Mouse (Mus musculus): ENCODE results near the gene Gnaz.

Gnaz gene

DNA sequence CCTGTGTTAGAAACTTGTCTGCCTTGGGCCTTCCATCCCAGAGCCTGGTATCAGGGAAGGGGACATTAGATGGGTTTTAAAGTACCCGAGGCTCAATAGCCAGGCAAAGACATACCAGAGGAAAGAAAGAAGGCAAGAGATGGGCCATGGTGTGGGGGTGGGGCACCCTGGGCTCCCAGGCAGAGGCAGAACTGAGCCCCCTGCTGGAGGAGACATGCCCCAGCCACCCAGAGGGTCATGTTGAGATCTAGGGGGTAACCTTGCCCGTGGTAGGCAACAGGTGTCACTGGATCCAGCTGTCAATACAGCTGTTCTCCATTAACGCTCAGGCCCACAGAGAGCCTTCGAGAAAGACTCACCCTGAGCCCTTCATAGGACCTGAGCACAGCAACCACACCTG, 22.8 kb downstream of the Gnaz start:
- no peak for TF ChIP-seq GATA4 (IDR thresholded peaks at IDR 0.05; ENCODE audit: insufficient replicate concordance, low read length)

DNA sequence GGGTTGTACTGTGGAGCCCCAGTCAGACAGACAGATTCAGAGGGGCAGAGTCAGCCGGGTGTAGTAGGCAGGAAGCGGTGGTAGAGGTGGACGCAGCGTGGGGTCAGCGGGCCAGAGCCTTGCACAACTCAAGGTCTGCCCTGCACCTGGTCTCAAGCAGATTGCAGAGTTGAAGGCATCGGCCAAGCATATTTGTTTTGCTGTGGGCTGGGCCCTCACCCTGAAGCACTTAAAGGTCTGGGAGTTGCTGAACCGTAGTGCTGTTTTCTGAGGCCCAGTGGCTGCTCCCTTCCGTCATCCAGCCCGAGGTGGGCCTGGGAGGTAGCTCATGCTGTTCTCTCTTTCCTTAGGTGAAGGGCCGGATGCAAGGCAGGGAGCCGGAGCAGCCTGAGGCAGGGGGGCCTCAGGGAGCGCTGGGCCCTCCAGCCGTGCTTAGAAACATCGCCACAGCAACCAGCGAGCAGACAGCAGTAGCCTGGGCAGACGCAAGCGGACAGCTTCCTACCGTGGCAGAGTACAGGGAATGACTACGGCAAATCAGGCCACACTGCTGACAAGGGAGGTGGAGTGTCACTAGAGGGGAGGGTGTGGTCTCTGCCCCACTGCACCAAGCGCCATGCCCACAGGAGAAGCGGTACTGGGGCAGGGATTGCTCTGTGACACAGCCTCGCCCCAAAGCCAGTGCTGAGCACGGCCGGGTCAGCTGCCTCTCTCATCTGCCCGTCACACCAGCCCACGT, 23.8 kb downstream of the Gnaz start:
- no peak for TF ChIP-seq GATA4 (IDR thresholded peaks at IDR 0.05; ENCODE audit: insufficient replicate concordance, low read length)

DNA sequence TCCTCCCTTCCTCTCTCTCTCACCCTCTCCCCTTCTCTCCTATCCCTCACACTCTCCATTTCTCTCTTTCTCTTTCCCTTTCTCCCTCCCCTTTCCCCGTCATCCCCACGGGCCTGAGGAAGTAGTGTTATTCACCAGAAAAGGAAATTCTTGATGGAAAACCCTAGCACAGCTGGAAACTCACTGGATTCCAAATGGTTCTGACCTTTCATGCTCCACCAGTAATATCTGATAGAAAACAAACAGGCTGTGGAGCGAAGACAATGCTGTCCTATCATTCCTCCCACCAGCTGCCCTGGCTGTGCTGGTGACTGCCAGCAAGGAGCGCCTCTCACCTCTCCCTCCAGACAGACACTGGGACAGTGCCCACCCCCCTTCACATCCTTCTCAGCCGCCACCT, 27.9 kb downstream of the Gnaz start:
- TF ChIP-seq GATA4 (IDR thresholded peaks at IDR 0.05; ENCODE audit: insufficient replicate concordance, low read length), result no peak

DNA sequence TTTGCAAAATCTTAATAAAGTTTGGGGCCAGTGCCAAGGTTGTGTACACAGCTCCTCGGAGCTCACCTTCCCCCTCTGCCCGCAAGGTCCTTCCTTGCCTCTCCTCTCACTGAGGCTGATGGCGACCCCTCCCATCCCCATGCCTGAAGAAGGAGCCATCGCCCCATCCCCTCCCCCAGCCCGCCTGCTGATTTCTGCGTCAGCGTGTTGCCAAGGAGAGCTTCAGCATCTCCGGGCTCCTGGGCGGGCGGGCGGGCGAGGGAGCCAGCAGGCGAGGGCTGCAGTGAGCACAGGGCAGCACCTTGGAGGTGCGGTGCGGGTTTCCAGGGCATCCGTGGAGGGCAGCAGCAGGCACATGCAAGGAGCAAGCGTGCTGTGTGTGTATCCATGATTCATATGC, 28.4 kb downstream of the Gnaz start:
- no peak for TF ChIP-seq GATA4 (IDR thresholded peaks at IDR 0.05; ENCODE audit: insufficient replicate concordance, low read length)

DNA sequence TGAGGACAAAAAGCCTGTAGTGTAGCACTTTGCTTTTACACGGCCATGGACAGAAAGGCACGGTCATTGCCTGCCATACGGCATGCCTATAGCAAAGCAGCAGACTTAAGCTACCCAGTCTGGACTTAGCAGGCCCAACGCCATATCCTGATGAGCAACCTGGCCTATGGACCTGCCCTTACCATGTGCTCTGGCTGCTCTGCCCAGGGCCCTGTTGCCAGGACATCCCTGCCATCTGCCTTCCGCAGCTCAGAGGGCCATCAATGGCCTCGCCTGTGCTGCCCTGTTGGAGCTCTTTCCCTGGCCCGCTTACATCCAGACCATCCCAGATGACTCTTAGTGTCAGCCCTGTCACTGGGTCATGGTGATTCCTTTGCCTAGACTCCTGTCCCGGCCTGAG, 34.4 kb downstream of the Gnaz start:
- no peak for TF ChIP-seq GATA4 (IDR thresholded peaks at IDR 0.05; ENCODE audit: insufficient replicate concordance, low read length)

DNA sequence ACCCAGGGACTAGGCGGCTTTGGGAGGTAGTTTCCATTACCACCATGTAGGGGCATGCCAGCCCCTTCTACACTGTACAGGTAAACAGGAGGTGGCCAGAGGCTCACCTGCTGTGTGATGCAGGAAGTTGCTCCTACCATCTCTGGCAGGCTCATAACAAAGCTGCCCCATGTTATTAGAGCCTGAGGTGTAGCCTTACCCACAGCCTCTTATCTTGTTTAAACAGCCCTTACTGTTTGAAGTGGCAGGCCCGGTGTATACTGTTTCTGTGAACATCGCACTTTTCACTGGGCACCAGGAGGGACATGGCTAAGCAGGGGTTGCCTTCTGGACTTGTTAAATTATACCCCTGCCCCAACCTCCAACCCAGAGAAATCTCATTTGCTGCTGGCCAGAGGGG, 37.1 kb downstream of the Gnaz start:
- TF ChIP-seq GATA4 (IDR thresholded peaks at IDR 0.05; ENCODE audit: insufficient replicate concordance, low read length), result no peak

DNA sequence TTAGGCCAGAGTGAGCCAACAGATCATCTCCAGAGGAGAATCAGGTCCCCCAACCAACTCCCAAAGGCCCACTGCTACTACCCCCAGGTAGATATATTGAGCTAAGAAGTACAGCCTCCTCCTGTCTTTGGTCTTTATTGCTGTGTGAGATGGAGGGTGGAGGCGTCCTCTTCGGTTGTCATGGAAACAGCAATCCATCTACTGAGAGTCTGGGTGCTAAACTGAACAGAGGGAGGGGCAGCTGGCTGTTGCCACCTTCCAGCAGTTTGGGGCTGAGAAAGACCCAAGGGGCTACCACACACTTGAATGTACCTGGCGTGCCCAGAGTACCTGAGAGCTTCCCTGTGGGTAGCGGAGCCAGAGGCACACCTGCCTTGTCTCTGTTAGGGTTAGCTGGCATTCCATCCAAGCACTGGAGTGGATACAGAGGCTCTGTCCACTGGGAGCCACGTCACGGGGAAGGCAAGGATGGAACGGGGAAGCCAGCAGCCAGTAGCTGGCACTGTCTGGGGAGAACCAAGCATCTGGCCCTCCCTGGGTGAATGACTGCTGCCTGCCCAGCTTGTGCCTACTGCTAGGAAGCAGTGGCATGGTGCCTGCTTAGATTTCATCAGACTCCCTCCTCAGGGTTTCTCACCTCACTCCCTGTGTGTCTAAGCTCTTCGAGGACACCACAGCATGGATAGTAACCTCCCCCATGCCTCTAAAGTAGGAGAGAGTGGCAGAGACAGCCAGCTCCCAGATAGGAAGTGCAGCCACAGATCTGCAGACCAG, 40.1 kb downstream of the Gnaz start:
- no peak for TF ChIP-seq GATA4 (IDR thresholded peaks at IDR 0.05; ENCODE audit: insufficient replicate concordance, low read length)

DNA sequence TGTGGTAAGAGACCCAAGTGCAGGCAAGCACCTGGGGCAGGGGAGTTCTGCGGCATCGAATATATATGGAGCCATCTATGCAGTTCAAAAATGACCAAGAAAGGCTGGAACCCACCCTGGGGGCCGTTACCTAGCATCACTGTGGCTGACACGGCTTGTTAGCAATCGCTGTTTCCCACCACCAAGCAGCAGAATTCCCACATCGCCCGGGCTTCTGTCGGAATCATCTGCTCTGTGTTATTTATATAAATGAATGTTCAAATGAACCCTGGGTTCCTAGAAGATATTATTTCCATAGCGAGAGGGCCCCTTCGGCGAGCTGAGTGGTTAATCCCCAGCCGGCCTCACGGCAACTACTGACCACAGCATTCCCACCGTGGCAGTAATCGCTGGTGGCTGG, 43.7 kb downstream of the Gnaz start:
- TF ChIP-seq GATA4 (IDR thresholded peaks at IDR 0.05; ENCODE audit: insufficient replicate concordance, low read length), result no peak

DNA sequence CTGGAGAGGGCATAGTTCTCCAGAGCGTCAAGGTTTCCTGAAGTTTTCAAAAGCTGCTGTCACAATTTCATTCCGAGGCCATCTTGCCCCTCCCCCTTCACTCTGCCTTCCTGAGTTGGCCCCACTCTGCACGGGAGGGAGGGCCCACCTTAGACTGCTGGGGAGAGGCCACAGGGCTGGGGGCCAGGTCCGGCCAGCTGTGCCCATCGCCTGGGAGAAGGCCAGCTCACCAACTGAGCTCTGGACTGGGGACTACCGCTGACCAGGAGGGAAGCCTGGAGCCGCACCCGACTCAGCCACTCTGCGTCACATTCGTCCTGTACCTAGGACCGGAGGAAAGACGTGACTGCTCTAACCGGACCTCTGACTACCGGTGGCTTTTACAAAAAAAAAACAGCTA, 48.5 kb downstream of the Gnaz start:
- TF ChIP-seq GATA4 (IDR thresholded peaks at IDR 0.05; ENCODE audit: insufficient replicate concordance, low read length), result no peak

DNA sequence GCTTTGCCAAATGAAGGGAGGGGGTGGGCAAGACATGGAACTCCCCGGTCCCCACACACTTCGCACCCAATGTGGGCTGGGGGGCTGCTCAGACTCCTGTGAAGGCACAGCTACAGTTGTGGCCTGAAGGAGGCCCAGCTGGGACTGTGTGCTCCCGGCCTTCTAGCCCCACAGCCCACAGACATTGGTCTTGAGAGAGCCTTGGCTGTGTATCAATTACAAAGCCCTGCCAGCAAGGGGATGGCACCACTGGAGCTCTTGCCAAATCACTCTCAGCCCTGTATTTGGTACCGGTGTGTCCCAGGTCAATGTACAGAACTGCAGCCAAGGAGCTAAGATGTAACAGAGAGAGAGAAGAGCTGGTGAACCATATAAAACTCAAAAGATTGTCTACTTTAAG, 49.5 kb downstream of the Gnaz start:
- TF ChIP-seq GATA4 (IDR thresholded peaks at IDR 0.05; ENCODE audit: insufficient replicate concordance, low read length), result no peak

DNA sequence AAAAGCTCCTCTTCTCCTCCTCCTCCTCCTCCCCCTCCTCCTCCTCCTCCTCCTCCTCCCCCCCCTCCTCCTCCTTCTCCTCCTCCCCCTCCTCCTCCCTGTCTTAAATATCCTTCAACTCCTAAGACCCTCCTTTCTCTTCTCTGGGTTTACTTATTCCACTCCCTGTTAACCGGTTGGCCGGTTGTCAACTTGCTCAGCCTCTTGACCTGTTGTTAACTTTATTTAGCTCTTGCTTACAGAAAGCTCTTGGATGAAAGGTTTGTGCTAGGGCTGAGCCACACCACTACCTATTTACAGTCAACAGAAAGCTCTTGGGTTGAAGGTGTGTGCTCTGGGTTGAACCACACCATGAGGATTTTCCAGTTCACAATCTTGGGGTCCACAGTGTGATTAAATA, 53.3 kb downstream of the Gnaz start:
- TF ChIP-seq GATA4 (IDR thresholded peaks at IDR 0.05; ENCODE audit: insufficient replicate concordance, low read length), result no peak

DNA sequence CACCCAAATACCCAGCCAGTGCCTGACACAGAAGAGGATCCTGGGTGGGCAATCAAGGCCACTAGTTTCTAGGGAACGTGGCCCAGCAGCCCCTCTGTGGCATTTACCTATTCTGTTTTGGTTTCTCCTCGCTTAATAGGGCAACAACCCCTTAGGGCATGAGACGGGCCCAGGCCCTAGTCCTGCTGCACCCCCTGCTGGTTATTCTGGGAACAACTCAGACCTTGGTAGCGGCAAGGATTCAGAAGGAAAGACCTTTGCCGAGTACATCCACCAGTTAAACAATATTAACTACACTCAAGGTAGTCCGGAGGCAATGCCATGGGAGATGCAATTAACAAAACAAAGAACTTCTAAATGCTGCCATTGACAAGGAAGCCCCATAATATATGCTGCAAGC, 54.2 kb downstream of the Gnaz start:
- TF ChIP-seq GATA4 (IDR thresholded peaks at IDR 0.05; ENCODE audit: insufficient replicate concordance, low read length), result no peak

DNA sequence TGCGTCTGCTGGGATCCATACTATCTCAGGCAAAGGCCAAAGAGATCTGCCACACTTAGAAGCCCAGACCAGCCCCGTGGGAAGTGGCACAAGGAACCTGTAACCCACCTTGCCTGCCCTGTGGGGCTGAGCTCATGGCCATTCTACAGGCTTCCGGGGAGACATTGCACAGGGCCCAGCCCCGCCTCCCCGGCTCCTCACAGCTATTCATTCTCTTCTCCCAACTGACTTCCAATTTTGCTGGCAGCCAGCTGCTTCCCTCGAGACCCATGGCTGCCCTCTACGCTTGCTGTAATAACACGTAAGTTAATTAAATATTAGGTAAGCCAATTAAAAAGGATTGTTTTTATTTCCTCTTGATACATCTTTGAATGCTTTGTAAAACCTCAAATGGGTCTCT, 59.5 kb downstream of the Gnaz start:
- TF ChIP-seq GATA4 (IDR thresholded peaks at IDR 0.05; ENCODE audit: insufficient replicate concordance, low read length), result no peak

DNA sequence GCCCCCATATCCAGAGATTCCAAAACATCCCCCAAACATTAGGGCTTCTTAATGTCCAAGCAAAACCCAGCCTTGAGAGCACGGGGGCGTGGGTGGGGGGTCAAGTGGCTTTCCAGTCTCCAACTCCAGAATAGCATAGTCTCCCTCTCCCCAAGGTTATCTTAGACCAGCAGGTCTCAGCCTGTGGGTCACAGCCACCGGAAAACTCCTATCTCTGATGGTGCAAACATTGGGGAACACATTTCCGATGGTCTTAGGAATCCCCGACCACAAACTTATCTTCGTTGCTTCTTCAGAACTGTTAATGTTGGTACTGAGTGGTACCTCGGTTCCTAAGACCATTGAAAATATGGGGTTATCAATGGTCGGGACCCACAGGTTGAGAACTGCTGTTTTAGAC, 61.8 kb downstream of the Gnaz start:
- no peak for TF ChIP-seq GATA4 (IDR thresholded peaks at IDR 0.05; ENCODE audit: insufficient replicate concordance, low read length)

DNA sequence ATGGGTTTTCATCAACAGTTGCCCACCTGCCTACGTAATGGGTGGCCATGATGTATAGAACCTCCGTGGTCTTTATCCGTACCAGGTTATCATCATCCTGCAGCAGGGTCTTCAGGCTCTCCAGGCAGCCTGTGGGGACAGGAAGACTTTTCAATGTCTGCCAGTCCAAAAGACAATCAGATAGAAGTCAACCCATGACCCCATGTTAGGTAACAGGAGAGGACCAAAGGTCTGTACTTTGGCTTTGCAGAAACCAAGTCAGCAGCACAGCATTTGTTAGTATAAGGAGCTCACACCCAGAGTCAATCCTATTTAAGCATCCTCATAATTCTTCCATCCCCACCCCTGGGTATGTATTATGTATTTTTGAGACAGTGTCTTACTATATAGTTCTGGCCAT, 62.7 kb downstream of the Gnaz start:
- TF ChIP-seq GATA4 (IDR thresholded peaks at IDR 0.05; ENCODE audit: insufficient replicate concordance, low read length), result peak; percentile 45; the same call in 1 of the 2 replicates

DNA sequence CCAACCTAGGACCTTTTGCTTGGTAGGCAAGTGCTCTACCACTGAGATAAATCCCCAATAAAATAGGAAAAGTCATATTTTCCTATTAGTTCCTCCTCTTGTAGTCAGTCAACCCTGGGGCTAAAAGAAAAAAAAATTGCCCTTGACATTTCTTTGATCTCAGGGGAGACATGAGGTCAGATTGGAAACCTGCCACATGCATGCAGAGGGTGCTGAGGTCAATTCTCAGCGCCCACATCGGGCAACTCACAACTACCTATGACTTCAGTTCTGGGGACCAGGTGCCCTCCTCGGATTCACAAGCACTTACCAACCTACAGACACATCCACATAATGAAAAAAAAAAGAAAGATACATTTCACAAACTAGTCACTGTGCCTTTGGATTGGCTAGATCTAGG, 63.3 kb downstream of the Gnaz start:
- TF ChIP-seq GATA4 (IDR thresholded peaks at IDR 0.05; ENCODE audit: insufficient replicate concordance, low read length), result no peak

Data from liver, adult (tissue).